Mouse (Mus musculus): ENCODE measurements around the gene Hps3.

DNA sequence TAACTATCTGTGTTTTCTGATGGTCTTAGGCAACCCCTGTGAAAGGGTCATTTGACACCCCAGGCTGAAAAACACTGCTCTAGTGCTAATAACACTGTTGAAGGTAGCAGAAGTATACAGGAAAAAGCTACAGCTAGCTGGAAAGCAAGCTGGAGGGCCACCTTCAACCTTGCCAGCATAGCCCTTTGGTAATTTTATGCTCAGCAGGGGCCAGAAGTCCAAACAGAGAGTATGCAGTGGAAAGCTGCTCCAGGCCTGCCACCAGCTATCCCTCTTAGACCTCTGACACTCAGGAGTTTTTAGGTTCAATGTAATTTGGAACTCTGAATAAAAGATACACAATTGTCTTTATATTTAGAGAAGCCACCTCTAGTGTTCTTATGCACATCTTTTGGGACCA, 52.3 kb downstream of the Hps3 start:
- TF ChIP-seq CTCF (IDR thresholded peaks at IDR 0.05; ENCODE audit: low read depth) (no peak), EP300 (IDR thresholded peaks at IDR 0.05; ENCODE audit: low read depth) (no peak)

Measured in heart, postnatal 0 days (tissue).